Mouse (Mus musculus) left cerebral cortex, adult 11 months (tissue): ENCODE measurements at regions not wholly inside any gene's neighbourhood (a gene's known extent, or its start where the extent isn't known, plus 50 kb on each side); places are given as distances from the start of the nearest gene placed in this dataset.

Experiments used
- DNase-seq: peaks from one replicate; pipeline ENCODE4 v3.0.0; 2022; ENCODE audit warnings: low spot score

- DNase-seq: no peak
Observed at GRCm38 (mm10) chr9:23025247-23025646, 197.6 kb upstream of the Bmper start.

DNA sequence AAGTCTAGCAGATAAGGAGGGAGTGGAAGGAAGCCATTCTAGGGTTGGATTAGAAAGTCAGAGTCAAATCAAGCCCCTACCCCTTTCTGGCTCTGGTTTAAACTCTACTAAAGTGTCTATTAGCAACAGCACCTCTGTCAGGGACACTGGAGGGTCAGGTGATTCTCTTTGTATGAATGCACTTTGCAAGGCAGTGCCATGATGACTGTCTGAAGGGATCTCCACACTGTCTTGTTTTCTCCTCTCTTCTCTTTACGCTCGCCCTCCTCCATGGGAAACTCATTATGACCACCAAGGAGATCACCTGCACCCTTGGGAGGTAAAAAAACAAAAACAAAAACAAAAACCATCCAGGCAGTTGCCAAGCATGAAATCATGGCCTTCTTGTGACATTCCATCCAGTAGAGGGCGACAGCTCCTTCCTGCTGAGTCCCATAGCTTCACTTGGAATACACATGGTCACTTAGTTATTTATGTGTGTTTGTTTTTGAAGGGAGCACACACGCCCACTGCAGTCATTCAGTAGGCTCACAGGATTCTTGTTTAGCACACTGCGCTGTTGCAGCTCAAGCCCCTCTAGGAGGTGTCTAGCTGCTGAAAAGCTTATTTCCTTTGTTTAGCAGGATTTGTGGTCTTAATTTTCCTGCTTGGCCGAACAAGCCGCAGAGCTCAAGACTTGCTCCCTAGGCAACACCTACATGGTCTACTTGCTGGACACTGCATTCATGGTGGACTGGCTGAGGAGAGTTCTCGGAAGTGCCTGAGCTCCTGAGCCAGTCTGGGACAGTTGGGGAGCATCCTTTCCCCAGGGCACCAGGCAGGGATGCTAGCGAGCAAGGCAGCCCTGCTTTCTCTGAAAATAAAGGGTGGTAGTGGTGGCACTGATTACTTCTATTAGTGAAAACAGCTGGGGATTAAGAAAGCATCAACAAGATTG, 195.2 kb upstream of the Bmper start:
- peak; percentile 39 for DNase-seq

GRCm38 (mm10) chr9:23029421-23029820, 193.5 kb upstream of the Bmper start:
- no peak for DNase-seq

DNA sequence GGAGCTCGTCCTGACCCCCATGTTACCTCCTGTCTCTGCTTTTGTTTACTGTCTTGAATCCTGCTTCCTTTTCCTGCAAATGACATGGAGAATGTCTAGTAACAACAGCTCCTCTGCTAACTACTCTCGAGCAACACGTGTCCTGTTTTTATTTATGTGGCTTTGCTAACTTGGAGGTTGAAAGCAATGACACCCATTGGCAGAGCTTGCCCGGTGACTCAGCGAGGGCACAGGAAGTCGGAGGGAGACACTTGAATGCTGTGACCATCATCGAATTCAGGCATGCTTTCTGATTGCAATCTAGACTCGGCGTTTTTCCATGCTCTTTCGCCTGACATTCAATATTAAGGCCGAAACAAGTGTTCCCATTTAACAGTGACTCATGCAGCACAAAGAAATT, 192.7 kb upstream of the Bmper start:
- no peak for DNase-seq

- DNase-seq: no peak
Observed at GRCm38 (mm10) chr9:23030546-23030945, 192.3 kb upstream of the Bmper start.

DNA sequence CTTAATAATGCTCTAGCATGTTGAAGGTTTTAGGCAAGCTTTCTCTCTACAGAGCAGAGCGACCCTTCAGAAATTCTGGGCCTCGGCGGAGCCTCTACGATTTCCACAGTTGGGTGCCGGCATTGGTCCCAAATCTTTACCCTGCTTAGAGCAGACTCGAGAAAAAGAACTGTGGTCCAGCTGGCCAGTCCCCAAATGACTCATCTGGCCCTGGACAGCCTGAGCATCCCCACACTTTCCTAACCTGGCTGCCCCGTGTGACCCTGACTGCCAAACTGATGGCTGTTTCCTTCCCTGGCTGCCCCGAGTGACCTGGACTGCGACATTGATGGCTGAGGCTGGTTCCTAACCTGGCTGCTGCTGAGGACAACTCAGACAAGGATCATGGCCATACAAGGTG, 191.0 kb upstream of the Bmper start:
- no peak for DNase-seq

DNA sequence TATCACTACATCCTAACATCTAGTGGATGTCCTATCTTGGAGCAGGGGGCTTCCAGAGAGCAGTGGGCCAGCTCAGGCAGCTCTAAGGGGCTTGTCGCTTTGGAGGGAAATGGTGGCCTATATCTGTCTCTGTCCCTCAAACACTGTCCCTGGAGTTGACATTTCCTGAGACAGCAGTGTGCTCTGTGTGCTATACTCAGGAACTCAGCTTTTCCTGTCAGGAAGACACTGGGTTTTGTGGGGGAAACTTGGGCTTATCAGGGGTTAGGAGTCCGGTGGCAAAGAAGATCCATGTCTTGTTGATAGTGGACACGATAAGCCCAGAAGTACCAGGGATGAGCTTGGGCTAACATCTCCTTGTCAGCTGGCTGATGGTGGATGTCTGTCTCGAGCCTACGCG, 187.6 kb upstream of the Bmper start:
- no peak for DNase-seq

DNA sequence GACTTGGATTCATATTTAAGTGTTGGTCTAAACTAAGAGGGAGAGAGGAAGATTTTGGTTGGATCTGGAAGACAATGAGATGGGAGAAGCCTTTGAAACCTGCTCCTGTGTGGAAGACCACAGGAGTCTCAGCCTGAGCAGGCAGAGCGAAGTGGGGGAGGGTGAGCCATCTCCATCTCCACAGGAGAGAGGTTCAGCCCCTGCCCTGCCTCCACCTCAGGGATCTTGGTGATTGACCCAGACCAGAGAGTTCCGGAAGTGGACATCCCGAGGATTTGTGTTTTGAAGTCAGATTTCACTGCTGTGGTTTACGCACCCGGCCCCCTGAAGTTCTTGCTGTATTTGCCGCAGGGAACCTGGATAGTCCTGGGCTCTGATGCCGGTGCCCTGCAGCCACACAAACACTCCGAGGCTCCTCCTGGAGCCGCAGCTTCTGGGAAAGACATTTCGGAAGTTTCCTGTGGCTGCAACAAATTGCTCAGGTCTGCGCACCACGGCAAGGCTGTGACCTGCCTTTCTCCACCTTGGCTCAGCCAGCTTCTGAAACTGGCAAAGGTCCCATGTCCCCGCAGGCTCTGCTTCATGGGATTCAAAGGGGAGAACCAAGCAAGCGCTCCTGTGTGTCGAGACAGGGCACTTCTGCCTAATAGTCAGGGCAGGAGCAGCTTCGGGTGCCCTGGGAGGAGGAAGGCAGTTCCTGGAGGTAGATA, 186.8 kb upstream of the Bmper start:
- DNase-seq: no peak

DNA sequence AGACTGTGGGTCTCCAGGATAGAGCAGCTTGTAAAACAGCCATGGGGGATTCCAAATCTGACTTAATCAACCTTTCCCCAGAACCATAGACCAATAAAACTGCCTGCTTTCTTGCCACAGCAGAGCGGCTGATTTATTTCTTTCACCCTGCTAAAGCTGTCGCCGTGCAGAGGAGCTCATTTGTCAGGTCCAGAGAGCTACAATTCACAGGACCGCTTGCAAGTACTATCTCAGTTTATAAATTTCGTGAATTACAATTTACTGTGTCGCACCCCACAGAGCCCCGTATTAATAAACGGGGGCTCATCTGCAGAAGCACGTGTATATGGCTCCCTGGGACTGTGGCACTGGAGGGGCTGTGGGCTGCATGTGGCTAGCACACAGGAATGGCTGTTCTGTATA, 185.4 kb upstream of the Bmper start:
- DNase-seq: no peak

DNA sequence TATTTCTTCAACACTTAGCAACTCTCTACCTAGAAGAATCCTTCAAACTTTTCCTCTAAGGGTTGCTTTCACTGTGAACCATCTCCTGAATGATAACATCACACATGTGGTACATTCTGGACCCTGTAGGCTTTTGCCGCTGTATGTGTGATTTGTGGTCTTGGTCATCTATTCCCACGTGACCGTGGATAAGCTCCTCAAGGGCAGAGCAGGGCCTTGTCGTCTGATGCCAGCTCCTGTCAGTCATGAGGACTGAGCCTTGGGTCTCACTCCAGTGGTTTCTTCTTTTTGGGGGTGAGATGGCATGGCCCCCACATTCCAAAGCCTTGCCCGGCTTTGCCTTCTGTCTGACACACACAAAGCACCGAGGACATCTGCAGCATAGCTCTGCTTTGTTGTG, 183.3 kb upstream of the Bmper start:
- DNase-seq: no peak

DNA sequence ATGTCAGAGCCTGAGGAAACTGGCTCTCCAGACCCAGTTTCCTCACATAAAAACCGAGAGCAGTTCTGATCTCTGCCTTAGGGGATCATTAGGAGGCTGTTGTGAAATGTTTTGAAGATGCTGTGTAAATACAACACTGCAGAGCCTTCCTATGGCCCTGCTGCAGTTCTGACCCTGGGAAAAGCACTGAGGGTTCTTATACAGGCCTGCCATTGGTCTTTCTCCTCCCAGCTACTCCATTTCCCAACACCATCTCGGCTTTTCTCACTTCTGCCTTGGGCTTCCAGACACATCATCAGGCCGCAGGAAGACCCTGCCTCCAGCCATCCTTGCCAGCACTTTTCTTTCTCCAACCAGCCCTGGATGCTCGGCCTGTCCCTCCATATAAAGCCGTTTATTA, 181.9 kb upstream of the Bmper start:
- DNase-seq: no peak

- no peak for DNase-seq
Observed at GRCm38 (mm10) chr9:23041537-23042472, 181.1 kb upstream of the Bmper start.

DNA sequence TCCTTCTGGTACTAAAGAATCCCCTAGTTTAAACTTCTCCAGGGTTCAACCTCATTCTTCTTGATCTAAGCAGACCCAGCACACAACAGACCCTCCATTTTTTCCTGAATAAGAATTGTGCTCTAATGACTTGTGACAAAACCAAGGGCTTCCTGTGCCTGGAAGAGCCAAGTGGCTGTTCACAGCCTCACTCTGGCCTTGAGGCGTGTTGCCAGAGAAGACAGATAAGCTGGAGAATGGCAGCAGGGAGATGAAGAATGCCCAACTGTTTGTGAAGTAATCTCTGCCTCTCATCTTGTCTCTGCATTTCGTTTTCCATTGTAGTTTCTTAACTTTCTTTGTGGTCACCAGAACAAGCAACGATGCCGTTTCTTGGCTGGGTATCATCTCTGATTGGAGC, 179.9 kb upstream of the Bmper start:
- no peak for DNase-seq

DNA sequence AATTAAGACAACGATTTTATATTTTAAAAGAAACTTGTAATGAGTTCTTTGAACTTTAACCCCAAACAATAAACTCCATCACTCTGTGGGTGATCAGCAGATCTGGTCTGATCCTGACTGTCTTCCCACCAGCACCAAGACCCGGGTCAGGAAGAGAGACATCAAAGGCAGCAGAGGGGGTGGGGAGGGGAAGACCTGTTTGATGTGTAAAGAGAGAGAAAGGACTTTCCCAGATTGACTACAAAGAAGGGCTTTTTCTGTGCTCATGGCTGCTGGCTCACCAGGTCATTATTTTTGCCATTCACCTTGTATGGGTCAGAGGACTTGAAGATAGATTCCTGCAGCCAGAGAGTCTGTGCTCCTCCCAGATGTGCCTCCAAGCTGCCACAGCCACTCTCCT, 177.4 kb upstream of the Bmper start:
- DNase-seq: no peak

- DNase-seq: no peak
Observed at GRCm38 (mm10) chr9:23050751-23051150, 172.1 kb upstream of the Bmper start.

GRCm38 (mm10) chr9:23059526-23059925, 163.3 kb upstream of the Bmper start:
- no peak for DNase-seq

GRCm38 (mm10) chr9:23060526-23060925, 162.3 kb upstream of the Bmper start:
- no peak for DNase-seq

DNA sequence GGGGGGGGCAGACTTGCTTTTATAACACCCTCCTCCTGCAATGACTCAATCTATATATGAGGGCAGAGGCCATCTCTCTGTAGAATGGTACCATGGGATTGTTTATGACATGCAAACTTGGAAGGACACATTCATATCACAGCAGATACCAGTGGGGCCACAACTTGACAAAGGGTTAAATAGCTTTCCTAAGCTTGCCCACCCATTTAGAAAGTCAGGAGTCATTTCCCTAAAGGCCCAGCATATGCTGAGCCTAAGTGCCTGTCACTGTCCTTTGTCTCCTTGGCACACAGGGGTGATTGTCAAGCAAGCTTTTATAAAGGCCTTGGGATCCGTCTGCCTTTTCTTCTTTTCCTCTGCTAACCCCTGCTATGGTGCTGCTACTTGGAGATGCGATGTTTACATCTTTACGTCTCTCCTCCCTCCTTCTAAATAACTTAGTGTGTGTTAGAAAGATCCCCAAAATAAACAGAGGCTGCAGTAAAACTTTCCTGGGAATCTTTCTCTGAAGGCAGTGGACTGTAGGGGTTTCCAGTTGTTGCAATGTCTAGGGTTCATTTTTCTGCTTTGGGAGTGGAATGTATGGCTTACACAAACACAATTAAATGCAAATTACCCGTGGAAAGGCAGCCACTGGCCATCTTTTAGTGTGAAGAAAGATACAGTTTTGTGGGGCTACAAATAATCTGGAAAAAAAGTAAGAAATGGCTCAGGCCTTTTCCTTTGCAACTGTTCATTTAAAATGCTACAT, 161.5 kb upstream of the Bmper start:
- no peak for DNase-seq

DNA sequence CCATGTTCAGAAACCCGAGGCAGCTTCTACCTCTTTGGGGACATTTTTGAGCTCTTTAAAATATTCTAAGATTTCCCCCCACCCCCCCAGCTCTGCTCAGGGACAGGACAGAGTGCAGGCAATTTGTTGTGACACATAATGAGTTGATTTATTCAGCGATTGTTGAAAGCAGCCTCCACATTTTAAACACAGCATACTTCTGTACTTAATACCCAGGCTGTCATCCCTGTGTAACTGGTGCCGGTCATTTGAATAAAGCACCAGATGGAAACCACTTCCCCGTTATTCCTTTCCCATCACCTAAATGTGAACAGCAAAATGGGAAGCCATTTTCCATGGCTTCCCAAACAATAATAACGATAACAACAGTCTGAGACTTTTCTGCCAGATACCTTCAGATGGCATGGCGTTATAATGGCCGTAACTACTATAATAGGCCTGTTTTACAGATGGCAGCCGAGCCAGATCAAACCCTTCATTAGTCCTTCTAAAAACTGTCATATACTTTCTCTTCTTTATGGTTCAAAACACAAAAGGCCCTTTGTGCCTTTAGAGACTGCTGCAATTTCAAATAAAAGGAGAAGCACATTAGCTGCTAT, 160.7 kb upstream of the Bmper start:
- no peak for DNase-seq

- no peak for DNase-seq
Observed at GRCm38 (mm10) chr9:23062656-23063444, 160.0 kb upstream of the Bmper start.
